Mouse (Mus musculus): ENCODE measurements around the gene Xylt2. TPM values are rescaled to one million over a fixed set of nuclear protein-coding genes. Genes with fewer than 3 reads are reported as not detected.

Xylt2 gene
- polyA plus RNA-seq, 1 experiment, result 188 TPM

- H3K4me3 ChIP-seq (ENCODE audit: insufficient read depth, low read length), result no peak overlapping the region
- peaks cover 6% of the 10 kb centered on the region; the same call in 1 of the 2 replicates for H3K4me1 ChIP-seq (ENCODE audit: control insufficient read depth, insufficient read depth, low read length)
- no peak for TF ChIP-seq CTCF (IDR thresholded peaks at IDR 0.05; ENCODE audit: low read depth, low read length)
- no peak for TF ChIP-seq POLR2A (IDR thresholded peaks at IDR 0.05; ENCODE audit: borderline replicate concordance, low read depth, low read length)
Observed at GRCm38 (mm10) chr11:94621458-94621852, 55.9 kb downstream of the Xylt2 start.

GRCm38 (mm10) chr11:94620766-94621457, 56.4 kb downstream of the Xylt2 start:
- no peak overlapping the region for H3K4me3 ChIP-seq (ENCODE audit: insufficient read depth, low read length)
- H3K27ac ChIP-seq (ENCODE audit: insufficient read depth, low read depth, low read length), result no peak overlapping the region
- peaks cover 6% of the 10 kb centered on the region; the same call in 1 of the 2 replicates for H3K4me1 ChIP-seq (ENCODE audit: control insufficient read depth, insufficient read depth, low read length)
- TF ChIP-seq CTCF (IDR thresholded peaks at IDR 0.05; ENCODE audit: low read depth, low read length) (no peak), POLR2A (IDR thresholded peaks at IDR 0.05; ENCODE audit: borderline replicate concordance, low read depth, low read length) (no peak)

More at GRCm38 (mm10) chr11:94621458-94621852, 55.9 kb downstream of the Xylt2 start:
- H3K27ac ChIP-seq (ENCODE audit: insufficient read depth, low read depth, low read length), result no peak overlapping the region

GRCm38 (mm10) chr11:94617646-94618045, 59.7 kb downstream of the Xylt2 start:
- no peak overlapping the region for H3K4me3 ChIP-seq (ENCODE audit: insufficient read depth, low read length)
- peaks cover 6% of the 10 kb centered on the region; the same call in 1 of the 2 replicates for H3K4me1 ChIP-seq (ENCODE audit: control insufficient read depth, insufficient read depth, low read length)
- H3K27ac ChIP-seq (ENCODE audit: insufficient read depth, low read depth, low read length), result no peak overlapping the region
- TF ChIP-seq POLR2A (IDR thresholded peaks at IDR 0.05; ENCODE audit: borderline replicate concordance, low read depth, low read length), result no peak
- TF ChIP-seq CTCF (IDR thresholded peaks at IDR 0.05; ENCODE audit: low read depth, low read length), result no peak

- TF ChIP-seq CTCF (IDR thresholded peaks at IDR 0.05; ENCODE audit: low read depth, low read length), result no peak
- TF ChIP-seq POLR2A (IDR thresholded peaks at IDR 0.05; ENCODE audit: borderline replicate concordance, low read depth, low read length), result no peak
- no peak overlapping the region for H3K4me3 ChIP-seq (ENCODE audit: insufficient read depth, low read length)
- no peak overlapping the region for H3K27ac ChIP-seq (ENCODE audit: insufficient read depth, low read depth, low read length)
- peaks cover 8% of the 10 kb centered on the region for H3K4me1 ChIP-seq (ENCODE audit: control insufficient read depth, insufficient read depth, low read length)
Observed at GRCm38 (mm10) chr11:94615494-94615893, 61.8 kb downstream of the Xylt2 start.

GRCm38 (mm10) chr11:94614603-94615002, 62.7 kb downstream of the Xylt2 start:
- H3K4me1 ChIP-seq (ENCODE audit: control insufficient read depth, insufficient read depth, low read length), result peaks cover 8% of the 10 kb centered on the region
- H3K4me3 ChIP-seq (ENCODE audit: insufficient read depth, low read length), result no peak overlapping the region
- no peak for TF ChIP-seq CTCF (IDR thresholded peaks at IDR 0.05; ENCODE audit: low read depth, low read length)
- no peak for TF ChIP-seq POLR2A (IDR thresholded peaks at IDR 0.05; ENCODE audit: borderline replicate concordance, low read depth, low read length)
- no peak overlapping the region for H3K27ac ChIP-seq (ENCODE audit: insufficient read depth, low read depth, low read length)

Other genes starting within 250 kb of the Xylt2 start
- gene Cacna1g, start 203.3 kb downstream of the Xylt2 start, polyA plus RNA-seq (2012; ENCODE audit: insufficient read depth, insufficient read length, missing spikeins), result not detected in 2 replicates
- not detected in 2 replicates for gene Spata20, start 191.3 kb downstream of the Xylt2 start, polyA plus RNA-seq (2012; ENCODE audit: insufficient read depth, insufficient read length, missing spikeins)
- gene Epn3, start 177.5 kb downstream of the Xylt2 start, polyA plus RNA-seq (2012; ENCODE audit: insufficient read depth, insufficient read length, missing spikeins), result not detected in 2 replicates
- 0.50 and 0.89 TPM in 2 replicates for gene Mycbpap, start 155.8 kb downstream of the Xylt2 start, polyA plus RNA-seq (2012; ENCODE audit: insufficient read depth, insufficient read length, missing spikeins)
- gene Rsad1, start 128.3 kb downstream of the Xylt2 start, polyA plus RNA-seq (2012; ENCODE audit: insufficient read depth, insufficient read length, missing spikeins), result 2.4 and 3.3 TPM in 2 replicates
- gene Chad, start 112.5 kb downstream of the Xylt2 start, polyA plus RNA-seq (2012; ENCODE audit: insufficient read depth, insufficient read length, missing spikeins), result not detected in 2 replicates
- 9.5 and 10.2 TPM in 2 replicates for gene Acsf2, start 75.6 kb downstream of the Xylt2 start, polyA plus RNA-seq (2012; ENCODE audit: insufficient read depth, insufficient read length, missing spikeins)
- gene Lrrc59, start 47.7 kb downstream of the Xylt2 start, polyA plus RNA-seq (2012; ENCODE audit: insufficient read depth, insufficient read length, missing spikeins), result 48.9 and 57.6 TPM in 2 replicates
- 65.1 and 74.4 TPM in 2 replicates for gene Mrpl27, start 23.7 kb downstream of the Xylt2 start, polyA plus RNA-seq (2012; ENCODE audit: insufficient read depth, insufficient read length, missing spikeins)
- gene Eme1, start 23.6 kb downstream of the Xylt2 start, polyA plus RNA-seq (2012; ENCODE audit: insufficient read depth, insufficient read length, missing spikeins), result 4.1 and 7.5 TPM in 2 replicates
- gene Gm11541, start 27.0 kb upstream of the Xylt2 start, polyA plus RNA-seq (2012; ENCODE audit: insufficient read depth, insufficient read length, missing spikeins), result not detected in 2 replicates
- not detected in 2 replicates for gene Cdc34b, start 64.3 kb upstream of the Xylt2 start, polyA plus RNA-seq (2012; ENCODE audit: insufficient read depth, insufficient read length, missing spikeins)
- 0.28 TPM in 1 of 2 replicates, not detected in the other for gene Tmem92, start 105.2 kb upstream of the Xylt2 start, polyA plus RNA-seq (2012; ENCODE audit: insufficient read depth, insufficient read length, missing spikeins)